Mouse (Mus musculus) layer of hippocampus, postnatal 25 days (tissue): ENCODE data around the gene Prdx5. TPM values are rescaled to one million over a fixed set of nuclear protein-coding genes. Genes with fewer than 3 reads are reported as not detected.
"Not testable (repeated sequence)": the region's sequence is repeated elsewhere in the genome, so short reads cannot be mapped to it uniquely, and the experiment has no call there.

Experiments used
- DNase-seq, 2 experiments: peaks; one replicate each; pipeline ENCODE4 v3.0.0; 2022; ENCODE audit warnings: mixed read lengths in 2 of 2, low spot score in 1 of 2; ENCODE audit errors: extremely low spot score in 1 of 2
- total RNA-seq, 2 experiments: library from RNA; stranded (reverse); gene quantifications; 2 replicates each; pipeline ENCODE4 v1.2.3; 2021

Gene Prdx5
- total RNA-seq, 2 experiments from 2014 or later: 384 to 436 TPM

- no peak for DNase-seq
These were observed 10.2 kb upstream of the Prdx5 start for GRCm38 (mm10) chr19:6919876-6920740.

GRCm38 (mm10) chr19:6919431-6919830 lies 9.5 kb upstream of the Prdx5 start:
- no peak for DNase-seq

- DNase-seq: no peak
These were observed 8.4 kb upstream of the Prdx5 start for GRCm38 (mm10) chr19:6918321-6918720.

DNA sequence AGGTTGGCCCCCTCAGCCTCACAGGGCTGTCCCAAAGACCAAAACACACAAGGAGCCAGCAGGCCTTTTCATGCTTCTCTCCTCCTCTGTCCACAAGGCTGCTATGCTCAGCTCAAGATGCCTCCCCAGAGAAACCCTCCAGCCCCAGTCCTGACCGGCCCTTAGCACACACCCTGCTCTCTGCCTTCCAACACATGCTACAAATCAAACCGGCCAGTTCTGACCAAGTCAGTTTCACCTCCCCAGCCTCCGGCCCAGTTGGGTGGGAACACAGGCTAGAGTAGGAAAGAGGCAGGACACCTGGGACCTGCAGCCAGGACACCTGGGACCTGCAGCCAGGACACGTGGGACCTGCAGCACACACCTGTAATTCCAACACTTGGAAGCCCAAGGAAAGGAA lies 6.6 kb upstream of the Prdx5 start:
- DNase-seq: no peak

DNA sequence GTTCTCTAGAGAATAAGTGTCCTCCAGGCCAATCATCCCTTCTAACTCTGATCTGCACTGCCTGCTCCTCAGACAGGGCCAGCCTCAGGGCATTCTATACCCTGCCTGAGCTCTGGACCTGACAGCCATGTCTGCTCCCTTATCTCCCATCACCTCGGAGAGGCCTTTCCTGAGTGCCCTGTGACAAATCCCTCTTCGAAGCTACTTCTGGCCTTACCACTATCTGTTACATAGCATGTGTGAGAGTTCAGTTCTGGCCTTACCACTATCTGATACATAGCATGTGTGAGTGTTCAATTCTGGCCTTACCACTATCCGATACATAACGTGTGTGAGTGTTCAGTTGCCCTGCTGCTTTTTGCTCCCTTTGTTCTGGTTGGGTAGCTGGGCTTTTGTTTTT lies 5.4 kb upstream of the Prdx5 start:
- no peak for DNase-seq

GRCm38 (mm10) chr19:6914540-6914939 lies 4.6 kb upstream of the Prdx5 start:
- DNase-seq: no peak

- no peak for DNase-seq
These were observed 4.1 kb upstream of the Prdx5 start for GRCm38 (mm10) chr19:6913991-6914390.

- DNase-seq: no peak
These were observed 3.1 kb upstream of the Prdx5 start for GRCm38 (mm10) chr19:6913036-6913435.

DNA sequence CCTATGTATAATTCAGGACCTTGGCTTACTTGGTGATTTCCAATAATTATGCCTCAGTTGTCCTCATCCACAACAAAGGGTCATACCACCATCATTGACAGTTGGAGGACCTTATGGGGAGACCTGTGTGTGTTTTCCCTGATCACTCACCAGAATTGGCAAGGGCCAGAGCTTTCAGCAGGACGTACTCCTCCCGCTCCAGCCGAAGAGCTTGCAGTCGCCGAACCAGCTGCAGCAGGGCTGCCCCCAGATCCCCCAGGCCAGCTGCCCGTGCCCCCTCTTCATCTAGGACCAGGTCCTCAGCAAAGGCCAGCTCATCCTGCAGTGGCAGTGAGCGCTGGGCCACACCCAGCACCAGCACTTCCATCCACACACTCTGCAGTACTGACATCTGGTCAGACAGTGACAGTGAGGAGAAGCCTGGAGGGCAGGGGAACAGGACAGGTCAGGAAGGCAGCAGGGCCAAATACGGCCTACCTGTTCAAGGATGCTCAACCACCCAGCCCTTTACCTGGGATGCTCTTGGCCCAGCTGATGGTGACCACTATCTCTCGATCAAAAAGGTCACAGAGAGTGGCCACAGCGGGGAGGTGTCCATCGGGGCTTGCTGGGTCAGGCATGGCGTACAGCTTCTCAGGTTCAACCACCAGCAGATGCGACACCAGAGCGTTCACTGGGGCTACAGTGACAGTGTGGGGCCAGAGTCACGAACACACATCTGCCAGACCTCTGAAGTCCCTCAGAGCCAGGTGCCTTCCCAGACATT lies 2.5 kb upstream of the Prdx5 start:
- DNase-seq: no peak

DNA sequence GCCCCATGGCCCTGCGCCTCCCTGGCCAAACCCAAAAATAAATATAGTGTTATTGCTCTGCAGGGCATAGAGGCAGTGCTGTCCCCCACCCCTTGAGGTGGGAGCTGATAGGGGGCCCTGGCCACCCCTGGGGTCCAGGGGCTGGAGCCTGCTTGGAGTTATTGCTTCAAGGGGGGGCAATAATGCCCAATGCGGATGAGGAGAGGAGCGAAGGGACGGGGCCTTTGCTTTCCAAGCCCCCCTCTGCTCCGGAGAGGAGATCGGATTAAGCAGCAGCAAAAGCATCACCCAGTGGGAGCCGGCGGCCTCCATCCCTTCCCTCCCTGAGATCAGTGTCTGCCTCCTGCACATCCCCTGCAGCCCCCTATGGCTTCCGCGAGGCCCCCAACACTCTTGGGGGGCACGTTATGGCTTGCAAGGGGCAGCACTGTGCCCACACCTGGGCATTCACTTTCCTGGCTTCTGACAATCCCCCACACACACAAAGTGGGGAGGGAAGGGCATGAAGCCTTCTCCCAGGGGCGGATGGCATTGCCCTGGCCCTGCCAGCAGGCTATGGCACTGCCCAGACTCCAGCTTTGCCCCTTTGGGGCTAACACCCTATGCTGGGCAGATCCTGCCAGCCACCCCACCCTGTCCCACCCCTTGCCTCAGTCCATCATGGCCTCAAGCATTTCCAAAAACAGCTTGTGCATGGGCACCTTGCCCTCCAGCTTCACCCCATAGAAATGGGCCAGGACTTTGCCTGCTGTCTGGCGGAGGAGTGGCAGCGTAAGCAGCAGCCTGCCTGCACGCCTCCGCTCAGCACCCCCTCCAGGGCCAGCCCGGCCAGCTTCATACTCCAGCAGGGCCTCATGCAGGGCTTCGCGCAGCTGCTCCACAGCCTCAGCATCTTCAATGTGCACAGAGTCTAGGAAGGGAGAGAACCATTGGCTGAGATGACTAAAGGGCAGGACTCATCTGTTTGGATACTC lies 1.5 kb upstream of the Prdx5 start:
- DNase-seq: no peak

GRCm38 (mm10) chr19:6910306-6910705 lies 400 bp upstream of the Prdx5 start:
- DNase-seq: not testable (repeated sequence)

DNA sequence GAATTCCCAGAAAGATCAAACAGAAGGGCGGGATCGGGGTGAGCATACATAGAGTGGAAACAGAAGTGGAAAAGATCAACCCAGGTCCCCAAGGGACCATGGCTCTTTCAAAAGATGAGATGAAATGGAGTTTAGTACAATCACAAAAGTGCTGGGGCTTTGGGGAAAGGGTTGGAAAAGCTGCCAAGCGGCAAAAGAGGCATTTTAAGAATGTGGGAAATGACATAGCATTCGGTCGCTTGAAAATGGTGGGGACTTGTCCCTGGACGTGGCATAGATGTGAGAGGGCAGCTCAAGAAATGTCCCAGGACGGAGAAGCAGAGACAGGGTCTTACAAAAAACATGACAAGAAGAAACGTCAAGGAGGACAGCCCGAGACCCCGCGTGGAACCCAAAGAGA lies 885 bp downstream of the Prdx5 start:
- no peak for DNase-seq

DNA sequence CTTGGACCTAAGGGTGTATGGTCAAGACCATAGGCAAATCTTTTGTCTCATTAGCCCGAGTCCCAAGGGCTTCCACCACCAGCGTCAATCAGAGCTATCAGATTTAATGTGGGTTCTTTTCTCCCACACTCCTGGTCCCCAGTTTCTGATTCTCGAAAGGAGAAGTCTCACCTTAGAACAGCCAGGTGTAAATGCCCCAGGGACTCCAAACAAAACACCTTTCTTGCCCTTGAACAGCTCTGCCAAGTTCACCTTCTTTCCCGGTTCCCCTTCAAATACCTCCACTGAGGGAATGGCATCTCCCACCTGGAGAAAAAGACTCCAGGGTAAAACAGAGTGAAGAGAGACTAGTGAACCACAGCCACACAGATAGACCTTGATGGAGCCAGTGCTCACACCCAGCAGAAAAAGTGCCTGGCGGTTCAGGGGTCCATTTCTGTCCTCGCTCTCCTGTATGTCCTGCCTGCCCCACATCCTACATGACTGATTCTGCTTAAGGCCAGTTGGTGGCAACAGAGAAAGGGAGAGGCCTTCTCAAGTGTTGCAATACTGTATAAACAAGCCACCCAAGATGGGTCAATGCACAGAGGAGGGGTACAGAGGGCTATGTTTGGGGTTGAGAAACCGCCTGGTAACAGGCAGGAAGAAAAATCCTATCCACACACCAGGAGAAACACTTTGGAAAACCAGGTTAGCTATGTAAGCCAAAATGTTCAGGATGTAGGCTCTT lies 1.9 kb downstream of the Prdx5 start:
- DNase-seq: no peak

GRCm38 (mm10) chr19:6907094-6907493 lies 2.8 kb downstream of the Prdx5 start:
- DNase-seq: no peak

- no peak for DNase-seq
These were observed 3.7 kb downstream of the Prdx5 start for GRCm38 (mm10) chr19:6906199-6906598.

DNA sequence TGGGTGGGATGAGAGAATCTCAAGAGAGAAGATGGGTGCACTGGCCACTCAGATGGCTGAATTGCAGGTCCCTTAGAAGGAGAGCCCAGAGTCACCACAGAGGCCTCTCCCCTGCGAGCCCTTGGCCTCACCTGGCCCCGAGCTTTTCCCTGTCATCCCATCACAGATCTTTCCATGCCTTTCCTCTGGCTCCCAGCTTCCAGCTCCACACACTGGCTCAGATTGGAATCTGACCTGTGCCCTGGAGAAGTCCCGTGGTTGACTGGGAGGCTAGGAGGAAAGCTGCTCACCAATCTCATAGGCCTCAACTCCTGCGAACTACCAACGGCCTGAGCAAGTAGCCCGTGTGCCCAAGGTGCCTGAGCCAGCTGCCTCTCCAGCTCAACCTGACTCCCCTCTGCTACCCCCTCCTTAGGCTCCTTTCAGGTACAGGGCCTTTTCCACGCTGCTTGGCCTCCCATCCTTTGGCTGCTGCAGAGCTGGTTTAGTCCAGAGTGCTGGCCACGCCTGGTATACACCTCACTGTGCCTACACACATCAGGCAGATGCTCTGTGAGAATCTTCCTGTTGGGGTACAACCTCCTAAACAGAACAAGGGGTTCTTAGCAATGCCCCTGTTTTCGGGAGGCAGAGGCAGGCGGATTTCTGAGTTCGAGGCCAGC lies 4.3 kb downstream of the Prdx5 start:
- DNase-seq: no peak

- DNase-seq: no peak
These were observed 5.1 kb downstream of the Prdx5 start for GRCm38 (mm10) chr19:6904846-6905245.

- no peak for DNase-seq
These were observed 6.9 kb downstream of the Prdx5 start for GRCm38 (mm10) chr19:6903031-6903430.

DNA sequence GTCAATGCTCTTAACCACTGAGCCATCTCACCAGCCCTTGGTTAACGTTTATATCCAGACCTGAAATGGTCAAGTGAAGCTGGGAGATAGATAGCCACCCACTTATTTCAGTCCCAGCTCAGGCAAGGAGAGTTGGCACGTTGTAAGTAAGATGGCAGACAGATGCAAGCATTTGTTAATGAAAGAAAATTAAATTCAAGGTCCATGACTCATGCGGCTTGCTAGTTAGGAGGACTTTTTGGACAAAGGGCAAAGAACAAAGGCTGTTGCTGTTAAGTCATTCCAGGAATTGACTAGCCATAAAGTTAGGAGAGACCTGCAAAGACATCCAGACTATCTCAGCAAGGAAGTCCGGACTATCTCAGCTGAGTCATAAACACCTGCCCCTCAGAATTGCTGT lies 10.3 kb downstream of the Prdx5 start:
- DNase-seq: no peak
